Mouse (Mus musculus) hindbrain, postnatal 0 days (tissue): Measurements from ENCODE around the gene Rnf157. TPM values are rescaled to one million over a fixed set of nuclear protein-coding genes. Genes with fewer than 3 reads are reported as not detected.

Source experiments
- ATAC-seq: fragments of 200-750 bp; cut with Nextera tagmentation; 2 replicates; pipeline ENCODE4 v1.8.0; 2017; ENCODE audit warnings: mild to moderate bottlenecking, moderate TSS enrichment, moderate library complexity
- DNase-seq: peaks from one replicate; pipeline ENCODE4 v3.0.0-alpha.2; 2015; ENCODE audit warnings: low spot score
- H3K27ac ChIP-seq: fragments of 300-500 bp; sonication (generic); 2 replicates; pipeline ENCODE4 v1.5.1; 2014; ENCODE audit warnings: mild to moderate bottlenecking
- H3K27me3 ChIP-seq: fragments of 300-500 bp; sonication (generic); 2 replicates; pipeline ENCODE4 v1.6.1; 2014; ENCODE audit warnings: low read length, mixed read lengths; ENCODE audit not compliant: insufficient read depth
- H3K36me3 ChIP-seq: fragments of 300-500 bp; sonication (generic); 2 replicates; pipeline ENCODE4 v1.6.1; 2014; ENCODE audit warnings: low read length, mixed read lengths; ENCODE audit not compliant: insufficient read depth
- H3K4me1 ChIP-seq: fragments of 300-500 bp; sonication (generic); 2 replicates; pipeline ENCODE4 v1.6.1; 2014; ENCODE audit warnings: antibody characterized with exemption, low read length, mixed read lengths; ENCODE audit not compliant: insufficient read depth
- H3K4me2 ChIP-seq: fragments of 300-500 bp; sonication (generic); 2 replicates; pipeline ENCODE4 v1.6.1; 2014; ENCODE audit warnings: low read depth, mild to moderate bottlenecking, low read length, moderate library complexity, mixed read lengths
- H3K4me3 ChIP-seq: fragments of 300-500 bp; sonication (generic); 2 replicates; pipeline ENCODE4 v1.5.1; 2014; ENCODE audit warnings: low read length
- H3K9ac ChIP-seq: fragments of 300-500 bp; sonication (generic); replicated peaks from 2 replicates; pipeline ENCODE4 v1.6.1; 2014; ENCODE audit warnings: mild to moderate bottlenecking, low read length, moderate library complexity, mixed read lengths
- H3K9me3 ChIP-seq: fragments of 300-500 bp; sonication (generic); 2 replicates; pipeline ENCODE4 v1.6.1; 2016; ENCODE audit warnings: low read length, mixed read lengths
- CTCF ChIP-seq: IDR thresholded peaks from 2 replicates; pipeline ENCODE4 v1.5.1; 2016; ENCODE audit warnings: antibody characterized with exemption, control low read depth, low read depth
- WGBS: fragments of 180-500 bp; shearing (Covaris S2); extraction: QIAGEN DNeasy Blood & Tissue Kit; methylation state at CpG from one replicate; pipeline ENCODE4 v1.1.7; 2014; 5-methylcytosine and 5-hydroxymethylcytosine counted together
- polyA plus RNA-seq: library from polyadenylated mRNA; unstranded; fragments of >200 nt; fragmentation: Nextera tagmentation; extraction: Ambion mirVana; gene quantifications from 2 replicates; pipeline ENCODE4 v1.2.1, GENCODE M21; 2015
- total RNA-seq: library from RNA; depleted of rRNA; stranded (reverse); fragments of >200 nt; gene quantifications from 2 replicates; pipeline ENCODE4 v1.2.3, GENCODE M21; 2014

Rnf157 gene
- total and polyA plus RNA-seq, 2 experiments from 2014 or later, result 60.5 to 117 TPM

DNA sequence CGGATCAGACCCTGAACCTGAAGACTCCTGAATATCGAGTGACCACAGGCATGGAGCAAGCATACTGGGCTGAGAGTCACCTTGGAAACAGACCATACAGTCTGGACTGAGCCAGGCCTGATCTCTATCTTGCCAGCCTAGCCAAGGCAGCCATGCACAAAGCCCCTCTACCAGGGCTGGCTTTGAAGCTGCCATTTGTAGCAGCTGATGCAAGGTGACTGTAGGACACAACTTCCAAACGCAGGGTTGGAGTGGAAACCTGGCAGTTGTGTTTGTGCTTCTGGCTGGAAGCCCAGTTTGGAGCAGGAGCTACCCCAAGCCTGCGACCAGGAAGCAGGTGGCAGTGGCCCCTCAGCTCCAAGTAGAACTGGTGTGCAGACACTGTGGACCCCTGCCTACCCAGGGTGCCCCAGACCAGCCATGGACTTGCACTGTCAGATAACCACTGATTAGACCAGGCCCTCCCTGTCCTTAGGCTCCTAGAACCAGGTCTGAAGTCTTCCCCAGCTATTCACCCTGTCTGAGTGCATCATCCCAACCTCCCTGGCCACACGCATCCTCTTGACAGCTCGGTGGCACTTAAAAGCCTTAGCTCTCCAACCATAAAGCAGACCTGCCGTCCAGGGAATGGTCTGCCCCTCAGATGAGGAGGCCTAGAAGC lies 27.7 kb upstream of the Rnf157 start:
- peak; percentile 29 for DNase-seq
- 64% methylated on average over 7 of the region's 7 CpGs for WGBS
- Histone ChIP-seq H3K4me3 (no peak overlapping the region), H3K4me1 (peaks cover 13% of the 10 kb centered on the region; the same call in 1 of the 2 replicates), H3K36me3 (peaks cover 8% of the 10 kb centered on the region; the same call in 1 of the 2 replicates), H3K9me3 (no peaks in the 10 kb centered on the region), H3K4me2 (no peak overlapping the region), H3K27ac (no peak overlapping the region), H3K9ac (no peak overlapping the region), H3K27me3 (no peaks in the 10 kb centered on the region)
- no peak for ATAC-seq
- TF ChIP-seq CTCF, result no peak

DNA sequence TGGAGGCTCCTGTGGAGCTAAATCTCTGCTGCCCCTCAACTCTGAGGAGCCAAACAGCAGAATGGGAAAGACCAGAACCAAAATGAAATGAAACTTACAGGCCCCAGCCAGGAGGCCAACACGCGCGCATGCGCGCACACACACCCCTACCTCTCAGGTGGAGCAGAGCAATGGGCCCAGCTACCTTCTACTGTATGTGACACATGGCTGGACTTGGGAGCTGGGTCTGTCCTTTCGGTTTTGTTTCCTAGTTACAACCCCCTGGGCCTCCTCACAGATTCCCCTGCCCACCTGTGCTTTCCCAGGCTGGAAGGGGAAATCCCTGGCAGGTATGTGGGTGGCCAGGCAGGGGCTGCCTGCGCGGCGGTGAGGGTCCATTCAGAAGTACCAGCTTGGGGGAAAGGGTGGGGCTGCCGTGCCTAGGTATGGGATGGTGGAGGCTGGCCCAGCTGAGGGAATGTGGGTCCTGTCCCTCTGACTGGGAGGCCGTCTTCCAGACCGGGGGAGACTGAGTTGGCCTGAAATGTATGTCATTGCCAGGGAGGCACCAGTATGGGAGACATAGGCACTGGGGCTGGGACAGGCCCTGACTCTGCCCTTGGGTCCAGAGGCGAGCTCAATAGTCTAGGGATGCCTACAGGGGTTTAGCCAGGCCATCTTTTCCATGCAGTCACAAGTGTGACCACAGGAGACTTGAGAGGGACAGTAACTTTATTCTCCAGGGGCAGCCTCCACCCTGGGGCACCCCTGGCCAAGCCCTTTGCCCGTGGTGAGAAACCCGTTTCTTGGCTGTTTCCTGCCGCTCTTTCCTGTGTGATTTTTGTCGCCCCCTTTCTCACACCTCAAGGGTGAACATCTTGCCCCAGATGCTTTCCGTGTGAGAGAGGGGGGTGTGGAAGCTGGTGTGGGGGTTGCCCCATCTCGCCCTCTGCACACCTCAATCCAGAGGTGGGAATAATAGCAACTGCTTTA lies 26.7 kb upstream of the Rnf157 start:
- no peaks in the 10 kb centered on the region for H3K27me3 ChIP-seq
- peaks cover 8% of the 10 kb centered on the region; the same call in 1 of the 2 replicates for H3K36me3 ChIP-seq
- no peak for DNase-seq
- no peaks in the 10 kb centered on the region for H3K9me3 ChIP-seq
- H3K9ac ChIP-seq, result no peak overlapping the region
- no peak for ATAC-seq
- no peak overlapping the region for H3K4me2 ChIP-seq
- no peak overlapping the region for H3K4me3 ChIP-seq
- 86% methylated on average over 18 of the region's 19 CpGs for WGBS
- peaks cover 17% of the 10 kb centered on the region; the same call in 1 of the 2 replicates for H3K4me1 ChIP-seq
- no peak overlapping the region for H3K27ac ChIP-seq
- TF ChIP-seq CTCF, result no peak

DNA sequence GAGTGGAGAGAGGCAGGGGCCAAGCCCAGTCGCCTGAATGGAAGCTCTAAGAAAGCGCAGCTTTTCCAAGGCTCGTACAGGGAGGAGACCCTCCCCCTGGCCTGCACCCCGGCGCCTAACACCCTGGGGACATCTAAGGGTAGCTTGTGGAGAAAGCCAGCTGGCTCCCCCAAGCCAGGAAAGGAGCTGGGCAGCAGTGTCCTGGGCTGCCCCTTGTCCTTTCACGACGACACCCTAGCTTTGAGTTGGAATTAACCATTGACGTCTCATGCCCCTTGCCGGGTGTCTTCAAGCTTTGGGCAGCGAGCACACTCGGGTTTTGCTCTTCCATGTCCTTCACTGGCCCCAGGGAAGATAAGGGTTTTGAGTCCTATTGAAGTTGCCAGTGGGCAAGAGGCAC lies 24.7 kb upstream of the Rnf157 start:
- Histone ChIP-seq H3K36me3 (peaks cover 8% of the 10 kb centered on the region; the same call in 1 of the 2 replicates), H3K4me2 (no peak overlapping the region), H3K4me1 (peaks cover 17% of the 10 kb centered on the region; the same call in 1 of the 2 replicates)

DNA sequence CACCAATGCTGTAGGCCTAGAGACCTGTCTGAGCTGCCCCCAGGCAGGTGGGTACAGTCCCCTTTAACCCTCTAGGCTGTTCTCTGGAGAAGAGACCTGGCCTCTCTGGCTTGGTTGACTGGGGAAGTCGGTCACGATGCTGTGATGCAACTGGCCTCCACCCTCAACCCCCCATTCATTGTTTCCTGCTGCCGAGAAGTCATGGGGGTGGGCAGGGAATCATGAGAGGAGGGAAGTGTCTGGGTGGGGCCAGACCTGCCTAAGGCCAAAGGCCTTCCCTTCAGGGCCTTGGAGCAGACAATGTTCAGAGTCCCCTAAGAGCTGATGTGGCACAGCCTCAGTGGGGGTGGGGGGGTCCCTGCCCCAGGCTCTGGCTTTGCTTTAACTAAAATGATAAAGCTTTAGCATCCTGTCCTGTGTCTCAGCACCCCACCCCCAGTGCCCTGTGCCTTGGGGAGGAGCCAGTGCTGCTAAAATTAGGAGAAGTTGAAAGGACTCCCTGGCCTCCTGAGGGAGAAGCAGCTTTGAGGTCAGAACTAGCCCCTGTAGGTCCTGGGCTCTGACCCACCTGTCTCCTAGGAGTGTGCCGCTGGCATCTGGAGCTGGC lies 24.0 kb upstream of the Rnf157 start:
- Histone ChIP-seq H3K27ac (no peak overlapping the region), H3K4me3 (no peak overlapping the region), H3K4me2 (peak overlapping the region; percentile 65), H3K9me3 (no peaks in the 10 kb centered on the region), H3K9ac (peak overlapping the region; percentile 28; the same call in 1 of the 2 replicates), H3K4me1 (peaks cover 17% of the 10 kb centered on the region; the same call in 1 of the 2 replicates), H3K27me3 (no peaks in the 10 kb centered on the region), H3K36me3 (peaks cover 8% of the 10 kb centered on the region; the same call in 1 of the 2 replicates)
- no peak for ATAC-seq
- no peak for TF ChIP-seq CTCF
- 48% methylated on average over 4 of the region's 4 CpGs for WGBS
- no peak for DNase-seq

More for the DNA sequence above, 24.7 kb upstream of the Rnf157 start:
- no peak for TF ChIP-seq CTCF
- Histone ChIP-seq H3K27ac (no peak overlapping the region), H3K9ac (no peak overlapping the region; the same call in 1 of the 2 replicates), H3K4me3 (no peak overlapping the region), H3K9me3 (no peaks in the 10 kb centered on the region), H3K27me3 (no peaks in the 10 kb centered on the region)
- DNase-seq, result no peak
- WGBS, result 78% methylated on average over 11 of the region's 11 CpGs
- no peak for ATAC-seq

GRCm38 (mm10) chr11:116435992-116436724 lies 23.3 kb upstream of the Rnf157 start:
- WGBS, result 50% methylated on average over 5 of the region's 5 CpGs

More at GRCm38 (mm10) chr11:116435992-116436724, 23.3 kb upstream of the Rnf157 start:
- no peaks in the 10 kb centered on the region for H3K9me3 ChIP-seq
- H3K27ac ChIP-seq, result no peak overlapping the region
- H3K36me3 ChIP-seq, result peaks cover 8% of the 10 kb centered on the region; the same call in 1 of the 2 replicates
- peak overlapping the region; percentile 65 for H3K4me2 ChIP-seq
- H3K4me1 ChIP-seq, result peaks cover 17% of the 10 kb centered on the region; the same call in 1 of the 2 replicates
- H3K9ac ChIP-seq, result no peak overlapping the region
- DNase-seq (no peak), ATAC-seq (no peak)
- no peaks in the 10 kb centered on the region for H3K27me3 ChIP-seq
- TF ChIP-seq CTCF, result no peak
- H3K4me3 ChIP-seq, result no peak overlapping the region
